Mouse (Mus musculus): ENCODE measurements around the gene Eps15. TPM values are rescaled to one million over a fixed set of nuclear protein-coding genes. Genes with fewer than 3 reads are reported as not detected.

Eps15 gene
- polyA plus RNA-seq, 1 experiment from 2014 or later: 33.4 TPM

- H3K4me1 ChIP-seq: peaks cover 30% of the 10 kb centered on the region
- WGBS: 67% methylated on average over 16 of the region's 16 CpGs
- H3K9me3 ChIP-seq (replicated peaks): no peaks in the 10 kb centered on the region
- H3K4me3 ChIP-seq: no peak overlapping the region
- no peaks in the 10 kb centered on the region for H3K36me3 ChIP-seq
- no peak for DNase-seq (ENCODE audit: low spot score)
- H3K27ac ChIP-seq: peak overlapping the region; percentile 76
- H3K27me3 ChIP-seq (ENCODE audit: low read depth, poor library complexity, severe bottlenecking): no peaks in the 10 kb centered on the region
Observed at GRCm38 (mm10) chr4:109432668-109433375, 152.8 kb downstream of the Eps15 start.

- H3K36me3 ChIP-seq: no peaks in the 10 kb centered on the region
- peaks cover 30% of the 10 kb centered on the region for H3K4me1 ChIP-seq
- no peak overlapping the region for H3K4me3 ChIP-seq
- no peaks in the 10 kb centered on the region for H3K9me3 ChIP-seq (replicated peaks)
- peak overlapping the region; percentile 76 for H3K27ac ChIP-seq
- 72% methylated on average over 6 of the region's 6 CpGs for WGBS
- no peaks in the 10 kb centered on the region for H3K27me3 ChIP-seq (ENCODE audit: low read depth, poor library complexity, severe bottlenecking)
- no peak for DNase-seq (ENCODE audit: low spot score)
Observed at GRCm38 (mm10) chr4:109433641-109434040, 153.6 kb downstream of the Eps15 start.

- Histone ChIP-seq H3K4me1 (peaks cover 30% of the 10 kb centered on the region), H3K27me3 (ENCODE audit: low read depth, poor library complexity, severe bottlenecking) (no peaks in the 10 kb centered on the region), H3K4me3 (no peak overlapping the region), H3K9me3 (replicated peaks) (no peaks in the 10 kb centered on the region), H3K36me3 (no peaks in the 10 kb centered on the region), H3K27ac (no peak overlapping the region)
- peak; percentile 24 for DNase-seq (ENCODE audit: low spot score)
- WGBS: 96% methylated on average over 1 of the region's 1 CpGs
Observed at GRCm38 (mm10) chr4:109434256-109434655, 154.2 kb downstream of the Eps15 start.

Other genes starting within 250 kb of the Eps15 start
- 57.7 and 64.5 TPM in 2 replicates for gene Osbpl9, start 78.0 kb upstream of the Eps15 start, polyA plus RNA-seq (2016; fragmentation: Nextera tagmentation; extraction: Ambion mirVana)
- gene Calr4, start 45.8 kb upstream of the Eps15 start, polyA plus RNA-seq (2016; fragmentation: Nextera tagmentation; extraction: Ambion mirVana): not detected in 2 replicates
- gene Ttc39a, start 126.4 kb downstream of the Eps15 start, polyA plus RNA-seq (2016; fragmentation: Nextera tagmentation; extraction: Ambion mirVana): 6.9 and 7.0 TPM in 2 replicates
- 17.8 and 21.5 TPM in 2 replicates for gene Rnf11, start 204.5 kb downstream of the Eps15 start, polyA plus RNA-seq (2016; fragmentation: Nextera tagmentation; extraction: Ambion mirVana)

Measured in limb, embryonic 10.5 days (tissue).